Mouse (Mus musculus): Measurements from ENCODE around the gene Tgif2. TPM values are rescaled to one million over a fixed set of nuclear protein-coding genes. Genes with fewer than 3 reads are reported as not detected.

The Tgif2 gene
- polyA plus RNA-seq, 2 experiments: 4.9 to 5.1 TPM

GRCm38 (mm10) chr2:156834336-156834735 is 5.5 kb upstream of the Tgif2 start:
- no peaks in the 10 kb centered on the region for H3K4me1 ChIP-seq (replicated peaks; ENCODE audit: control insufficient read depth in 2 of 2, insufficient read depth in 2 of 2, low read length in 1 of 2)
- 85% methylated on average over 11 of the region's 11 CpGs for WGBS (ENCODE audit: insufficient replicate concordance)
- peaks cover 4% of the 10 kb centered on the region for H3K36me3 ChIP-seq (replicated peaks; ENCODE audit: control insufficient read depth, insufficient read depth, low read depth)
- no peaks in the 10 kb centered on the region for H3K27me3 ChIP-seq (ENCODE audit: control insufficient read depth, insufficient read depth, low read length)
- no peak overlapping the region for H3K4me3 ChIP-seq (ENCODE audit: insufficient read depth in 1 of 2, low read depth in 2 of 2, low read length in 2 of 2)
- ATAC-seq (ENCODE audit: insufficient read depth): no peak
- TF ChIP-seq CTCF (IDR thresholded peaks at IDR 0.05; ENCODE audit: low read depth): no peak
- no peak for TF ChIP-seq EP300 (IDR thresholded peaks at IDR 0.05; ENCODE audit: low read depth)
- no peak overlapping the region for H3K9ac ChIP-seq (replicated peaks)
- no peak overlapping the region for H3K27ac ChIP-seq
- H3K9me3 ChIP-seq (ENCODE audit: control insufficient read depth, low read length): peaks cover 9% of the 10 kb centered on the region; the same call in 1 of the 2 replicates
- no peak overlapping the region for H3K4me2 ChIP-seq (ENCODE audit: low read depth)
- DNase-seq (ENCODE audit: low read depth in 3 of 3, low spot score in 3 of 3): no peak

- H3K4me3 ChIP-seq (ENCODE audit: insufficient read depth in 1 of 2, low read depth in 2 of 2, low read length in 2 of 2): peak overlapping the region; percentile 54 to 69
Observed at GRCm38 (mm10) chr2:156838839-156839238, 968 bp upstream of the Tgif2 start.

GRCm38 (mm10) chr2:156840301-156841027 is 657 bp downstream of the Tgif2 start:
- peak; percentile 34 for ATAC-seq (ENCODE audit: insufficient read depth)
- DNase-seq (ENCODE audit: low read depth in 3 of 3, low spot score in 3 of 3): no peak
- H3K4me3 ChIP-seq (ENCODE audit: insufficient read depth in 1 of 2, low read depth in 2 of 2, low read length in 2 of 2): peak overlapping the region; percentile 54 to 69
- H3K27ac ChIP-seq: peak overlapping the region; percentile 3; the same call in 1 of the 2 replicates
- peak overlapping the region; percentile 86 for H3K4me2 ChIP-seq (ENCODE audit: low read depth)
- H3K27me3 ChIP-seq (ENCODE audit: control insufficient read depth, insufficient read depth, low read length): no peaks in the 10 kb centered on the region
- no peak for TF ChIP-seq EP300 (IDR thresholded peaks at IDR 0.05; ENCODE audit: low read depth)
- TF ChIP-seq CTCF (IDR thresholded peaks at IDR 0.05; ENCODE audit: low read depth): no peak
- H3K9me3 ChIP-seq (ENCODE audit: control insufficient read depth, low read length): no peaks in the 10 kb centered on the region
- H3K9ac ChIP-seq (replicated peaks): peak overlapping the region; percentile 65
- no peaks in the 10 kb centered on the region; the same call in 1 of the 2 replicates for H3K36me3 ChIP-seq (replicated peaks; ENCODE audit: control insufficient read depth, insufficient read depth, low read depth)
- H3K4me1 ChIP-seq (replicated peaks; ENCODE audit: control insufficient read depth in 2 of 2, insufficient read depth in 2 of 2, low read length in 1 of 2): peaks cover 4 to 7% of the 10 kb centered on the region in 2 experiments; a peak in 3 of 4 replicates
- WGBS (ENCODE audit: insufficient replicate concordance): 2% methylated on average over 60 of the region's 79 CpGs

More at GRCm38 (mm10) chr2:156838839-156839238, 968 bp upstream of the Tgif2 start:
- Histone ChIP-seq H3K27me3 (ENCODE audit: control insufficient read depth, insufficient read depth, low read length) (no peaks in the 10 kb centered on the region), H3K27ac (no peak overlapping the region), H3K9ac (replicated peaks) (no peak overlapping the region), H3K4me2 (ENCODE audit: low read depth) (peak overlapping the region; percentile 86), H3K36me3 (replicated peaks; ENCODE audit: control insufficient read depth, insufficient read depth, low read depth) (no peaks in the 10 kb centered on the region; the same call in 1 of the 2 replicates), H3K4me1 (replicated peaks; ENCODE audit: control insufficient read depth in 2 of 2, insufficient read depth in 2 of 2, low read length in 1 of 2) (peaks cover 4 to 7% of the 10 kb centered on the region in 2 experiments; a peak in 3 of 4 replicates), H3K9me3 (ENCODE audit: control insufficient read depth, low read length) (no peaks in the 10 kb centered on the region)
- TF ChIP-seq CTCF (IDR thresholded peaks at IDR 0.05; ENCODE audit: low read depth) (no peak), EP300 (IDR thresholded peaks at IDR 0.05; ENCODE audit: low read depth) (no peak)
- DNase-seq (ENCODE audit: low read depth in 3 of 3, low spot score in 3 of 3) (no peak), ATAC-seq (ENCODE audit: insufficient read depth) (no peak)
- 61% methylated on average over 6 of the region's 6 CpGs for WGBS (ENCODE audit: insufficient replicate concordance)

GRCm38 (mm10) chr2:156841028-156841840 is 1.4 kb downstream of the Tgif2 start:
- TF ChIP-seq CTCF (IDR thresholded peaks at IDR 0.05; ENCODE audit: low read depth) (0 out of 2 replicates have a peak, but pooled peaks have one; percentile 8), EP300 (IDR thresholded peaks at IDR 0.05; ENCODE audit: low read depth) (no peak)
- Histone ChIP-seq H3K27ac (peak overlapping the region; percentile 26; the same call in 1 of the 2 replicates), H3K4me2 (ENCODE audit: low read depth) (peak overlapping the region; percentile 86), H3K36me3 (replicated peaks; ENCODE audit: control insufficient read depth, insufficient read depth, low read depth) (no peaks in the 10 kb centered on the region; the same call in 1 of the 2 replicates), H3K9me3 (ENCODE audit: control insufficient read depth, low read length) (no peaks in the 10 kb centered on the region), H3K27me3 (ENCODE audit: control insufficient read depth, insufficient read depth, low read length) (no peaks in the 10 kb centered on the region), H3K4me3 (ENCODE audit: insufficient read depth in 1 of 2, low read depth in 2 of 2, low read length in 2 of 2) (peak overlapping the region; percentile 54 to 69), H3K4me1 (replicated peaks; ENCODE audit: control insufficient read depth in 2 of 2, insufficient read depth in 2 of 2, low read length in 1 of 2) (peaks cover 4 to 7% of the 10 kb centered on the region in 2 experiments; a peak in 3 of 4 replicates), H3K9ac (replicated peaks) (peak overlapping the region; percentile 65)
- DNase-seq (ENCODE audit: low read depth in 3 of 3, low spot score in 3 of 3): no peak
- WGBS (ENCODE audit: insufficient replicate concordance): under 1% methylated on average over 42 of the region's 42 CpGs
- peak; percentile 4 for ATAC-seq (ENCODE audit: insufficient read depth)

All from liver, embryonic 14.5 days (tissue).